Mouse (Mus musculus): ENCODE results near the gene Abca13. TPM values are rescaled to one million over a fixed set of nuclear protein-coding genes. Genes with fewer than 3 reads are reported as not detected.

Gene Abca13
- polyA plus RNA-seq, 1 experiment from 2014 or later, result not detected

- no peaks in the 10 kb centered on the region for H3K27me3 ChIP-seq (replicated peaks; ENCODE audit: control insufficient read depth, insufficient read depth, low read length)
- H3K4me2 ChIP-seq (ENCODE audit: low read length), result no peak overlapping the region
- H3K27ac ChIP-seq (ENCODE audit: low read length), result no peak overlapping the region
- H3K9ac ChIP-seq (replicated peaks; ENCODE audit: low read depth, low read length), result no peak overlapping the region
- no peak overlapping the region for H3K4me3 ChIP-seq (replicated peaks; ENCODE audit: low read length)
- no peaks in the 10 kb centered on the region for H3K36me3 ChIP-seq (ENCODE audit: control insufficient read depth, insufficient read depth)
- no peaks in the 10 kb centered on the region for H3K9me3 ChIP-seq (ENCODE audit: control insufficient read depth, low read length)
- H3K4me1 ChIP-seq (replicated peaks; ENCODE audit: control insufficient read depth, insufficient read depth, low read length), result no peaks in the 10 kb centered on the region
- WGBS, result 86% methylated on average over 3 of the region's 3 CpGs
- ATAC-seq, result no peak
Measured at GRCm38 (mm10) chr11:9666648-9667255, 475.0 kb downstream of the Abca13 start.

- no peak for ATAC-seq
- Histone ChIP-seq H3K4me3 (replicated peaks; ENCODE audit: low read length) (no peak overlapping the region), H3K27me3 (replicated peaks; ENCODE audit: control insufficient read depth, insufficient read depth, low read length) (no peaks in the 10 kb centered on the region), H3K9me3 (ENCODE audit: control insufficient read depth, low read length) (no peaks in the 10 kb centered on the region), H3K9ac (replicated peaks; ENCODE audit: low read depth, low read length) (no peak overlapping the region), H3K27ac (ENCODE audit: low read length) (no peak overlapping the region), H3K4me2 (ENCODE audit: low read length) (no peak overlapping the region), H3K36me3 (ENCODE audit: control insufficient read depth, insufficient read depth) (no peaks in the 10 kb centered on the region), H3K4me1 (replicated peaks; ENCODE audit: control insufficient read depth, insufficient read depth, low read length) (no peaks in the 10 kb centered on the region)
- 45% methylated on average over 1 of the region's 1 CpGs for WGBS
Measured at GRCm38 (mm10) chr11:9669430-9669829, 477.7 kb downstream of the Abca13 start.

- no peak overlapping the region for H3K4me2 ChIP-seq (ENCODE audit: low read length)
- 98% methylated on average over 2 of the region's 2 CpGs for WGBS
- H3K4me3 ChIP-seq (replicated peaks; ENCODE audit: low read length), result no peak overlapping the region
- no peaks in the 10 kb centered on the region for H3K27me3 ChIP-seq (replicated peaks; ENCODE audit: control insufficient read depth, insufficient read depth, low read length)
- no peak for ATAC-seq
- H3K27ac ChIP-seq (ENCODE audit: low read length), result no peak overlapping the region
- no peak overlapping the region for H3K9ac ChIP-seq (replicated peaks; ENCODE audit: low read depth, low read length)
- H3K9me3 ChIP-seq (ENCODE audit: control insufficient read depth, low read length), result no peaks in the 10 kb centered on the region
- H3K36me3 ChIP-seq (ENCODE audit: control insufficient read depth, insufficient read depth), result no peaks in the 10 kb centered on the region
- H3K4me1 ChIP-seq (replicated peaks; ENCODE audit: control insufficient read depth, insufficient read depth, low read length), result no peaks in the 10 kb centered on the region
Measured at GRCm38 (mm10) chr11:9684952-9685351, 493.2 kb downstream of the Abca13 start.

- ATAC-seq, result no peak
Measured at GRCm38 (mm10) chr11:9705190-9705589, 513.4 kb downstream of the Abca13 start.

GRCm38 (mm10) chr11:9727810-9728490 lies 536.2 kb downstream of the Abca13 start:
- Histone ChIP-seq H3K9ac (replicated peaks; ENCODE audit: low read depth, low read length) (no peak overlapping the region), H3K9me3 (ENCODE audit: control insufficient read depth, low read length) (no peaks in the 10 kb centered on the region), H3K27me3 (replicated peaks; ENCODE audit: control insufficient read depth, insufficient read depth, low read length) (no peaks in the 10 kb centered on the region), H3K36me3 (ENCODE audit: control insufficient read depth, insufficient read depth) (no peaks in the 10 kb centered on the region), H3K27ac (ENCODE audit: low read length) (no peak overlapping the region), H3K4me3 (replicated peaks; ENCODE audit: low read length) (no peak overlapping the region), H3K4me1 (replicated peaks; ENCODE audit: control insufficient read depth, insufficient read depth, low read length) (no peaks in the 10 kb centered on the region), H3K4me2 (ENCODE audit: low read length) (no peak overlapping the region)
- ATAC-seq, result no peak
- 72% methylated on average over 2 of the region's 2 CpGs for WGBS

More at GRCm38 (mm10) chr11:9705190-9705589, 513.4 kb downstream of the Abca13 start:
- no peaks in the 10 kb centered on the region for H3K27me3 ChIP-seq (replicated peaks; ENCODE audit: control insufficient read depth, insufficient read depth, low read length)
- H3K27ac ChIP-seq (ENCODE audit: low read length), result no peak overlapping the region
- no peak overlapping the region for H3K4me3 ChIP-seq (replicated peaks; ENCODE audit: low read length)
- no peaks in the 10 kb centered on the region for H3K9me3 ChIP-seq (ENCODE audit: control insufficient read depth, low read length)
- WGBS, result 77% methylated on average over 3 of the region's 3 CpGs
- no peak overlapping the region for H3K4me2 ChIP-seq (ENCODE audit: low read length)
- H3K9ac ChIP-seq (replicated peaks; ENCODE audit: low read depth, low read length), result no peak overlapping the region
- H3K4me1 ChIP-seq (replicated peaks; ENCODE audit: control insufficient read depth, insufficient read depth, low read length), result no peaks in the 10 kb centered on the region
- no peaks in the 10 kb centered on the region for H3K36me3 ChIP-seq (ENCODE audit: control insufficient read depth, insufficient read depth)

- no peak overlapping the region for H3K4me2 ChIP-seq (ENCODE audit: low read length)
- no peak overlapping the region for H3K27ac ChIP-seq (ENCODE audit: low read length)
- no peaks in the 10 kb centered on the region for H3K9me3 ChIP-seq (ENCODE audit: control insufficient read depth, low read length)
- no peaks in the 10 kb centered on the region for H3K36me3 ChIP-seq (ENCODE audit: control insufficient read depth, insufficient read depth)
- no peak for ATAC-seq
- 86% methylated on average over 1 of the region's 1 CpGs for WGBS
- no peaks in the 10 kb centered on the region for H3K27me3 ChIP-seq (replicated peaks; ENCODE audit: control insufficient read depth, insufficient read depth, low read length)
- no peaks in the 10 kb centered on the region for H3K4me1 ChIP-seq (replicated peaks; ENCODE audit: control insufficient read depth, insufficient read depth, low read length)
- H3K4me3 ChIP-seq (replicated peaks; ENCODE audit: low read length), result no peak overlapping the region
- no peak overlapping the region for H3K9ac ChIP-seq (replicated peaks; ENCODE audit: low read depth, low read length)
Measured at GRCm38 (mm10) chr11:9731300-9731699, 539.6 kb downstream of the Abca13 start.

Other genes with a start within 250 kb of the Abca13 start
- gene Pkd1l1, start 218.7 kb upstream of the Abca13 start, polyA plus RNA-seq (2015; fragmentation: Nextera tagmentation; extraction: Ambion mirVana), result 0.14 and 0.23 TPM in 2 replicates
- 9.3 and 10.4 TPM in 2 replicates for gene Hus1, start 180.8 kb upstream of the Abca13 start, polyA plus RNA-seq (2015; fragmentation: Nextera tagmentation; extraction: Ambion mirVana)
- gene Gm11992, start 143.3 kb upstream of the Abca13 start, polyA plus RNA-seq (2015; fragmentation: Nextera tagmentation; extraction: Ambion mirVana), result 0.75 and 1.3 TPM in 2 replicates
- 0.24 TPM in 1 of 2 replicates, not detected in the other for gene Sun3, start 143.0 kb upstream of the Abca13 start, polyA plus RNA-seq (2015; fragmentation: Nextera tagmentation; extraction: Ambion mirVana)
- gene Upp1, start 73.8 kb upstream of the Abca13 start, polyA plus RNA-seq (2015; fragmentation: Nextera tagmentation; extraction: Ambion mirVana), result 1.0 and 2.7 TPM in 2 replicates

Data from forebrain, embryonic 16.5 days (tissue).